Mouse (Mus musculus) lung, postnatal 36 days (tissue): ENCODE measurements around the gene Samd4.

Source experiments
- DNase-seq: peaks from one replicate; pipeline ENCODE4 v3.0.0; 2022; ENCODE audit warnings: mixed read lengths

Samd4 gene

GRCm38 (mm10) chr14:47004161-47004560 lies 121.5 kb downstream of the Samd4 start:
- DNase-seq: peak; percentile 72

- peak; percentile 61 for DNase-seq
Observed at GRCm38 (mm10) chr14:47011171-47012139, 128.8 kb downstream of the Samd4 start.

GRCm38 (mm10) chr14:47015618-47016017 lies 133.0 kb downstream of the Samd4 start:
- DNase-seq: no peak

- DNase-seq: no peak
Observed at GRCm38 (mm10) chr14:47017658-47018057, 135.0 kb downstream of the Samd4 start.

GRCm38 (mm10) chr14:47020886-47021285 lies 138.2 kb downstream of the Samd4 start:
- DNase-seq: no peak

GRCm38 (mm10) chr14:47023529-47023928 lies 140.9 kb downstream of the Samd4 start:
- no peak for DNase-seq

GRCm38 (mm10) chr14:47027431-47028118 lies 144.9 kb downstream of the Samd4 start:
- DNase-seq: no peak

- no peak for DNase-seq
Observed at GRCm38 (mm10) chr14:47031542-47031941, 148.9 kb downstream of the Samd4 start.

- DNase-seq: no peak
Observed at GRCm38 (mm10) chr14:47032140-47032539, 149.5 kb downstream of the Samd4 start.

GRCm38 (mm10) chr14:47033423-47033822 lies 150.8 kb downstream of the Samd4 start:
- no peak for DNase-seq

- no peak for DNase-seq
Observed at GRCm38 (mm10) chr14:47041699-47042098, 159.0 kb downstream of the Samd4 start.

- no peak for DNase-seq
Observed at GRCm38 (mm10) chr14:47049051-47049450, 166.4 kb downstream of the Samd4 start.

GRCm38 (mm10) chr14:47051743-47052610 lies 169.3 kb downstream of the Samd4 start:
- no peak for DNase-seq

GRCm38 (mm10) chr14:47053101-47053500 lies 170.4 kb downstream of the Samd4 start:
- DNase-seq: no peak

- DNase-seq: no peak
Observed at GRCm38 (mm10) chr14:47053824-47054223, 171.2 kb downstream of the Samd4 start.

- DNase-seq: no peak
Observed at GRCm38 (mm10) chr14:47058969-47059368, 176.3 kb downstream of the Samd4 start.

- DNase-seq: no peak
Observed at GRCm38 (mm10) chr14:47065067-47065466, 182.4 kb downstream of the Samd4 start.

GRCm38 (mm10) chr14:47066901-47067300 lies 184.2 kb downstream of the Samd4 start:
- DNase-seq: no peak

- DNase-seq: peak; percentile 52
Observed at GRCm38 (mm10) chr14:47074045-47074666, 191.5 kb downstream of the Samd4 start.

- no peak for DNase-seq
Observed at GRCm38 (mm10) chr14:47075010-47075677, 192.5 kb downstream of the Samd4 start.

GRCm38 (mm10) chr14:47075856-47076255 lies 193.2 kb downstream of the Samd4 start:
- DNase-seq: no peak
